Mouse (Mus musculus) testis, adult 2 months (tissue): ENCODE results near the gene Romo1. TPM values are rescaled to one million over a fixed set of nuclear protein-coding genes. Genes with fewer than 3 reads are reported as not detected.
A peak's percentile ranks its signal among the peaks of the same experiment; 100 is the strongest.
"Not testable (repeated sequence)": the region's sequence is repeated elsewhere in the genome, so short reads cannot be mapped to it uniquely, and the experiment has no call there.

Source experiments
- H3K27ac ChIP-seq: fragments of 200-500 bp; 2 replicates; pipeline ENCODE4 v1.5.1; 2012; ENCODE audit warnings: low read depth, low read length; ENCODE audit not compliant: control insufficient read depth, insufficient read depth
- H3K27me3 ChIP-seq: fragments of 200-500 bp; 2 replicates; pipeline ENCODE4 v1.6.1; 2012; ENCODE audit warnings: mild to moderate bottlenecking, low read length, moderate library complexity; ENCODE audit not compliant: control insufficient read depth, insufficient read depth
- H3K36me3 ChIP-seq: fragments of 200-500 bp; 2 replicates; pipeline ENCODE4 v1.6.1; 2012; ENCODE audit warnings: mild to moderate bottlenecking, low read length; ENCODE audit not compliant: control insufficient read depth, insufficient read depth
- H3K4me1 ChIP-seq: fragments of 200-500 bp; 2 replicates; pipeline ENCODE4 v1.6.1; 2012; ENCODE audit warnings: low read length; ENCODE audit not compliant: control insufficient read depth, insufficient read depth
- H3K4me3 ChIP-seq: fragments of 200-500 bp; 2 replicates; pipeline ENCODE4 v1.5.1; 2012; ENCODE audit warnings: low read depth, mild to moderate bottlenecking, low read length, moderate library complexity, mixed read lengths; ENCODE audit not compliant: control insufficient read depth
- CTCF ChIP-seq: fragments of 200-500 bp; IDR thresholded peaks from 2 replicates; pipeline ENCODE4 v1.5.1; 2012; ENCODE audit warnings: low read depth, mild to moderate bottlenecking, inconsistent platforms, low read length, moderate library complexity; ENCODE audit not compliant: control insufficient read depth, insufficient read depth, insufficient replicate concordance
- POLR2A ChIP-seq: fragments of 200-500 bp; IDR thresholded peaks from 2 replicates; pipeline ENCODE4 v1.6.1; 2012; ENCODE audit warnings: low read depth, mild to moderate bottlenecking, inconsistent platforms, low read length, moderate library complexity; ENCODE audit not compliant: control insufficient read depth
- polyA plus RNA-seq: library from polyadenylated mRNA; depleted of rRNA; stranded (reverse); fragments of >200 nt; gene quantifications from 2 replicates; pipeline ENCODE4 v1.2.3, GENCODE M21; 2012

Gene Romo1
- polyA plus RNA-seq, 1 experiment: 79.6 TPM

DNA sequence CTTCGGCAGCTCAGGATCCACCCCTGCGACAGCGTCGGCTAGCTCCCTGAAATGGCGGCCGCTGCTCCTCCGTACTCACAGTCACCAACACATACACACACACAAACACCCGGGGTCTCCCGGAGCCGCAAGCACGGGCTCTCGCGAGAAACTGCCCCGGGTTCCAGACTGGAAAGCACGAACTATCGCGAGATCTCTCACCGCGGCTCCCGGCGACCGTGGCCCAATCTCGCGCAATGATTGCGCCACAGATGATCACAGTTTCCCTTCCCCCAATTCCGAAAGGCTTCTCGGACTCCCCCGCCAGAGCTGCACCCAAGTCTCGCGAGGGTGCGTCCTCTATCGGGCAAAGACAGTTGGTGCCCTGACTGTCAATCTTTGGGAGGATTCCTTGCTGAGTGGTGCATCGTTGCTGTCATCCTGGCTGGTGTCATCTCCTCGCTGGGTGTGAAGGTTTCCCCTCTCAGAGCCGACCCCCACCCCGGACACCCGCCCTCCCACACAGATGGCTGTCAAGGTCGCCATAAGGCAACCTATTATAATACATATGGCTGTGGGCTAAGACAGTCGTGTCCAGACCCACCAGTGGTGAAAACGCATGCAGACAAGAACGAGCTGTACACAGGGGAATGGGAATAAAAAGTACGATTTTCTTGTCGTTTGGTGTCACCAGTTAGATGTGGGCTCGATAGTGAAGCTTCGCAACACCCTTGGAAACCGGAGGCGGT, 36.4 kb downstream of the Romo1 start, which contains the start of gene Rbm39:
Rbm39 (minus strand) TSS at position 145 of the 728 bp plus-strand sequence.
- Histone ChIP-seq H3K27ac (peak within 1 kb of the TSS; percentile 97), H3K4me1 (no peaks in the 10 kb centered on the region; the same call in 1 of the 2 replicates), H3K36me3 (no peaks in the 10 kb centered on the region), H3K4me3 (peak within 1 kb of the TSS; percentile 94), H3K27me3 (no peaks in the 10 kb centered on the region)
- TF ChIP-seq CTCF (peak; percentile 30; the same call in 1 of the 2 replicates), POLR2A (peak; percentile 95)

- Histone ChIP-seq H3K4me1 (no peaks in the 10 kb centered on the region; the same call in 1 of the 2 replicates), H3K27ac (peak overlapping the region; percentile 82), H3K36me3 (no peaks in the 10 kb centered on the region), H3K27me3 (no peaks in the 10 kb centered on the region), H3K4me3 (peak overlapping the region; percentile 94)
- TF ChIP-seq CTCF (no peak), POLR2A (no peak)
Observed at GRCm38 (mm10) chr2:156180824-156181590, 37.2 kb downstream of the Romo1 start.

- Histone ChIP-seq H3K36me3 (no peaks in the 10 kb centered on the region), H3K4me1 (no peaks in the 10 kb centered on the region; the same call in 1 of the 2 replicates)
- no peak for TF ChIP-seq CTCF
- TF ChIP-seq POLR2A: no peak
Observed at GRCm38 (mm10) chr2:156181592-156181991, 37.8 kb downstream of the Romo1 start.

GRCm38 (mm10) chr2:156189241-156189640, 45.4 kb downstream of the Romo1 start:
- not testable (repeated sequence) for H3K36me3 ChIP-seq, H3K4me1 ChIP-seq, H3K4me3 ChIP-seq, H3K27me3 ChIP-seq
- peak overlapping the region; percentile 25; the same call in 1 of the 2 replicates for H3K27ac ChIP-seq

More at GRCm38 (mm10) chr2:156181592-156181991, 37.8 kb downstream of the Romo1 start:
- H3K27me3 ChIP-seq: no peaks in the 10 kb centered on the region
- H3K4me3 ChIP-seq: peak overlapping the region; percentile 52; the same call in 1 of the 2 replicates
- 0 out of 2 replicates have a peak overlapping the region, but pooled peaks have one; percentile 77 for H3K27ac ChIP-seq

DNA sequence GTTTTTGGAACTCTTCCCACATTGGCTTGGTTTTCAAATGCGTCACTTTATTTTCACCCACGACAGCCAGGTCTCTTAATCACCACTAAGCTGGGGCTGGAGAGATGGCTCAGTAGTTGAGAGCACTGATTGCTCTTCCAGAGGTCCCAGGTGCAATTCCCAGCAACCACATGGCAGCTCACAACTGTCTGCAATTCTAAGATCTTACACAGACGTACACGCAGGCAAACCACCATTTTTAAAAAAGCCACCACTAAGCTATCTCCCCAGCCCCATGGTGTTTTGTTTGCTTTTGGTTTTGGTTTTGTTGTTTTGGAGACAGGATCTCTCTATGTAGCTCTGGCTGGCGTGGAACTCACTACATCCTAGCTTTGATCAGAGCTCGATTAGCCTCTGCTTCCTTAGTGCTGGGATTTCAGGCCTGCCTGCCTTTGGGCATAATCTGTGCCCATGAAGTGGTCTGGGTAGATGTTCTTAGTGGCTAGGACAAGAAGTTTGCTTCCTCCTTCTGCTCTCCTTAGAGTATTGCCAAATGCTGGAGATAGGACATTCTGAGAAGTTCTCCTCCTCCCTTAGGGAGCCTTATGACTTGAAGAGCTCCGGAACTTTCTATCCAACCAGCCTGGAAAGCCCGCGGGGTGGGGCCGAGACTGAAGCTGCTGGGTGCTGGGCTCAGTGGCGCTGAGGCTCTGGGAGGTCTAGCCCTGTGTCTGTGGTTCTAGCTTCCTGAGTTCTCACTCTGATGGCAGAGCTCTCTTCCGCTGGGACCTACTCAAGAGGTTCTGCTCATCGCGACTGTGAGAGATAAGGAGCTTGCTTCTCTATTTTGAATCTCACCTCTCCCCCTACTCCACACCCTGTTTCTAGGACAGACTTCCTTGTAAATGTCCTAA, 46.4 kb downstream of the Romo1 start:
- peak overlapping the region; percentile 39; the same call in 1 of the 2 replicates for H3K27ac ChIP-seq
- TF ChIP-seq POLR2A (no peak), CTCF (no peak)
- no peaks in the 10 kb centered on the region for H3K36me3 ChIP-seq
- H3K4me3 ChIP-seq: no peak overlapping the region
- H3K4me1 ChIP-seq: peaks cover 5% of the 10 kb centered on the region
- no peaks in the 10 kb centered on the region for H3K27me3 ChIP-seq

DNA sequence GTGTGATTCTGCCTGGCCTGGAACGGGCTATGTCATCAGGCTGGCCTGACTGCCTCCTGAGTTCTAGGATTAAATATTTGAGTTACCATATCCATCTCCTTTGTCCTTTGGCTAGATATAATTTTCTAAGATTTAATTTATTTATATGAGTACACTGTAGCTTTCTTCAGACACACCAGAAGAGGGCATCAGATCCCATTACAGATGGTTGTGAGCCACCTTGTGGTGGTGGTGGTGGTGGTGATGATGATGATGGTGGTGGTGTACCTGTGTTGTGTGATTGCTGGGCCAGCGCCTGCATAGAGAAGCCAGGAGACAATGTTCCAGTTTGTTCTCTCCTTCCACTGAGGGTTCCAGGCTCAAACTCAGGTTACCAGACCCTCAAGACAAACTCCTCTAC, 47.7 kb downstream of the Romo1 start:
- Histone ChIP-seq H3K27ac (no peak overlapping the region), H3K4me3 (no peak overlapping the region), H3K36me3 (no peaks in the 10 kb centered on the region), H3K27me3 (no peaks in the 10 kb centered on the region), H3K4me1 (peaks cover 5% of the 10 kb centered on the region)
- no peak for TF ChIP-seq POLR2A
- TF ChIP-seq CTCF: no peak

DNA sequence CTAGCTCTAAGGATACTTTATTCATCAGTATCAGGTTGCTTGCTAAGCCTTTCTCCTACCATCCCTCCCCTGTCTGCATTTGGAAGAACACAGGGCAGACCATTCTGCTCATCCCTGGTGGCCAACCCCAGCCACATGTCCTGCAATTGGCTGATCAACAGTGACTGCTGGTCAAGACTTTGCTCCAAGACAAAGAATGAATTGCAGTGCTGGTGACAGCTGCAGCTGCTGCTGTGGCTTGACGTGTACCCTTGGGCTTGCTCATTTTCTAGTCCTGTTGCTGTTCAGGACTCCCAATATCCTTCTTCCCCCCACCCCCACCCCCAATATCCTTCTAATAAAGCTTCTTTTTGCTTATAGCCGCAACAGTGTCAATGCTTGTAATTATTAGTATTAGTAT, 48.2 kb downstream of the Romo1 start:
- TF ChIP-seq CTCF: no peak
- TF ChIP-seq POLR2A: no peak
- Histone ChIP-seq H3K36me3 (no peaks in the 10 kb centered on the region), H3K4me3 (no peak overlapping the region), H3K4me1 (peaks cover 5% of the 10 kb centered on the region), H3K27ac (no peak overlapping the region), H3K27me3 (no peaks in the 10 kb centered on the region)
